Mouse (Mus musculus) urinary bladder, postnatal 25 days (tissue): ENCODE data around the gene Tjap1.

Experiments
- DNase-seq: peaks from one replicate; pipeline ENCODE4 v3.0.0; 2022; ENCODE audit warnings: low spot score

The Tjap1 gene

DNA sequence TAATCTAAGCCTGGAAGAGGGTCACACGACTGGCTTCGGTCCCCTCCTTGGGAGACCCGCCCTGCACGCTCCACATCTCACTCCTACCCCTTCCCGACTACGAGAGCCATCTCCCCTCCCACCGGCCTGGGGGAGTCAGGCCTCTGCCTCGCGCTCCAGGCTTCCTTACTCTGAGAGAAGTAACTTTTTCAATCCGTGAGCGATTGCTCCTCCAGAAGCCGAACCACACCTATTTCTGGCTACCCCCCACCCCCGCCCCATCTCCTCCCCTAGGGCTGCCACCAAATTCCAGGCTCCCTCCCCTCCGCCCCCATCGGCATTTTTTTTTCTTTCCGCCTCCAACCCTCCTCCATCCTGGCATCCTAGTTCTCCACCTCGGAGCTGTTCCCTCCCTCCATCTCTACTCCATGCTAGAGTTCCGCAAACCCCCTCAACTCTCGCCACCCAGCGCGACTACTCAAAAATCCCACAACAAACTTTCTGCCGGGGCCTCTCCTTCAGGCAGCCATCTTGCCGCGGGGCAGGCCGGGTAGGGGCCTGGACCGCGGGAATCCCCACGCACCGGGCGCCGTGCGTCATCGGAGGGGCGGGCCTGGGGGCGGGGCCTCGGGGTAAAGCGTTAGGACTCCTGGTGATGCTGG, at the start of gene Tjap1:
Gene Tjap1 (minus strand): TSS at position 544 of the 641 bp plus-strand sequence.
- peak; percentile 83 for DNase-seq

DNA sequence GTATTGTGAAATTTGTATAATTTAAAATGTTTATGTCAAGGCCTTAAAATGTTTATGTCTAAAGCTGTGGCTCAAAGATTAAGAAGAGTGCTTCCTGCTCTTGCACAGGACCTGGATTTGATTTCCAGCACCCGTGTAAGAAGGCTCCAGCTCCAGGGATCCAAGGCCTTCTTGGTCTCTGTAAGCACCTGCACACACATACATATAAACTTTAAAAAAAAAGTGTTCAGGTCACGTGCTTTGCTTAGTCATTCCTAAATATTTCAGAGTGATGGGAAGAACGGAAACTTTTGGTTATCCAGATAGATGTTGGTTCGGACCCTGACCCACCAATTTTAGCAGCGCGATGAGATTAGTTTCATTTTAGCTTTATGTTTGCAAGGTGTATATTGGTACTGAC, 45.9 kb upstream of the Tjap1 start:
- DNase-seq = no peak

DNA sequence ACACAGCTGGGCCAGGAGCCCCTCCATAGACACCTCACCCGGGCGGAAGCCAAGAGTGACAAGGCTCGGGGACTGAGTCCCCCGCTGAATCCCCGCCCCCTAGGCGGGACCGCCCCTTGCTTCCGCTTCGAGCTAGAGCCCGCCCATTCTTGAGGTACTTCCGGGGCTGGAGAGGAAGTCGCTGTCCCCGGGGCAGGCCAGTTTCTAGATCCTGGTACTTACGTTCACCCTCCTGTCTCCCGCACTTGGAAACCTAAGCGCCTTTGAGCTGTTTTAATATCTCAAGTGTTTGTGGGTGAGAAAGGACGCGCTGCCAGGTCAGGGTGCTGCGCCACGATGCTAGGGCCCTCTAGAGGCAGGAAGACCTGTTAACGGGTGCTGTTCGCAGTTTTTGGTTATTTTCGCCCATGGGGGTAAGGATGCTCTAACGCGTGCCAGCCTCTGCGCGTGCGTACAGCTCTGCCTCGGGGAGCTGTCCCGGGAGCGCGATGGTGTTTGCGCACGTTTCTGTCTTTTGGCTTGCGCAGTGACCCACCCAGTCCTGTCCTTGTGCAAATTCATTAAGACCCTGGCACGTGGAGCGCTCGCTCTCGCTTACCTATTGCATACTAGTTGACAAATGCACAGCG, 45.2 kb upstream of the Tjap1 start, which contains the start of gene Abcc10:
Gene Abcc10 (minus strand): TSS at position 447 of the 629 bp plus-strand sequence.
- DNase-seq = peak; percentile 92

DNA sequence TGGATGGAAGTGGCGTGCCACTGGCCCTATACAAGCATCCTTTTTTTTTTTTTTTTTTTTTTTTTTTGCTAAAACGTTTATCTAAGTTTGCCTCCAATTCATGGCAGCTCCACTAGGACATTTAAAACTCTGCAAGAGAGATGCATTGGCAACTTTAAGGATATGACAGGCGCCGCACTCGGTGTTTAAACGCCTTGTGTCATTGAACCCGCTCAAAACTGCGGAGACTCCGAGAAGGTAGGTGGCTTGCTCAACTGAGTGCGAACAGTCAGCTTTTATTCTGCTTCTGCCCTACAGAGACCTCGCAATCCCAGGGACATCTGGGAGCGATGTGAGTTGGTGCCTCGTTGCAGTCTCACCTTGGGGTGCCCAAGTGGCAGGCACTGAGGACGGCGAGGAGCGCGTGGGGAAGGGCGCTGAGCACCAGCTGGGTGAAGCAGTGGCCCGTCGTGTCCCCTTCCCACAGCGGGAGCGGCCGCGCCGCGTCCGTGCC, 44.6 kb upstream of the Tjap1 start:
- no peak for DNase-seq

DNA sequence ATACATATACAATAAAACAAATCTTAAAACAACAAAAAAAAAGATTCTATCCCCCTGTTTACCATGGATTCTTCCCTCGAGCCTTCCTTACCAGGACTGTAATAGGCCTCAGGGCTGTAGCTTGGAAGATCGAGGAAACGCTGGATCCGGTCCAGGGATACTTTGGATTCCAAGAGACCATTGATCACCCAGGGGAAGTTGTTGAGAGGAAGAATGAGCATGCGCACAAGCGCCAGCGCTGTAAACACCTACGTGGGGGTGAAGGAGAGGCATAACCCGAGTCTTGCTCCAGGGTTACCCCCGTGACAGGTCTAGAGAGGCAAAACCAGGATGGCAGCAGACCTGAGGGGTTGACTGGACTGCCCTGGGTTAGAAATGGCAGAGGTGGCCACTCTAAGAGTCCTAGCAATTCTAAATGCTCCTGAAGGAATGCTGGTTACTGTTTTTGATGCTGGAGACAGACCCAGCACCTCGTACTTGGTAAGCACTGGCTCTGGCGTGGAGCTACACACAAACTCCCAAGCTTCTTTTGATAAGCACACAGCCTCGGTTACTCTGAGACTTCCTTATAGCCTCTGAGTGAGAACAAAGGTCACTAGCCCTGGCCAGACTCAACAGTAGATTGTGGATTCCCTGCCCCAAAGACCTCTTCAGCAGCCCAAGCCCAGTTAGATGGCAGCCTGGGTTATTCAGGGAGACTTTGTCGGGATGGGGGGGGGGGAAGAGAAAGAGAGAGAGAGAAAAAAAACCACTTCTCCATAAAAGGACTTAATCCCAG, 39.4 kb upstream of the Tjap1 start:
- DNase-seq = no peak

DNA sequence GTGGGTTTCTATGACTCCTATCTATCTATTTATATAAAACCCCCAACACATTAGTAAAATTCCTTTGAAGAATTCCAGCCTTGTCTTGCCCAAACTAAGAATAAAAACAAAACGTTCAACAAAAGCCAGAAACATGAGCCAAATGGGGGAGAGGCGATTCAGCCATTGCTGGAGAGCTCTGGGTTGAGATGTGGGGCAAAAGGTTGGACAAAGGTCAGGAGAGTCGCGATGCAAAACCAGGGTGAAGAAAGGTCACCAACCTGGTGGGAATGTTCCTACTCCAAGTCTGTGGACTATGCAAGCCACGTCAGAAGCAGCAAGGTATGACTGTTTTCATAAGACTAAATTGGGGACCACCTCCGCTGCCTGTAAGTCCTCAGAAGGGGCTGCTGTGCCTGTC, 37.7 kb upstream of the Tjap1 start:
- no peak for DNase-seq

DNA sequence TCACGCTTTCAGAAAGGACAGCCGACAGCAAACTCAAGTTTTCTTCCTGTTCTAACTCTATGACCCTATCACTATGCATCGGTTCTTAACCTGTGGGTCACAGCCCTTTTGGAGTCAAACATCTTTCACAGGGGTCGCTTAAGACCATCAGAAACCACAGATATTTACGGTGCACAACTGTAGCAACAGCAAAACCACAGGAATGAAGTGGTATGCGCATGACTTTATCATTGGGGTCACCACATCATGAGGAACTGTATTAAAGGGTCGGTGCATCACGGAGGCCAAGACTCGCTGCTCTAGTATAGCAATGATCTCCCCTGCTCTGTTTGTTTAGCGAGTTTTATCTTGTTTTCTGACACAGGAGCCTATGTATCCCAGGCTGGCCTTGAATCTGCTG, 33.0 kb upstream of the Tjap1 start:
- DNase-seq = no peak

DNA sequence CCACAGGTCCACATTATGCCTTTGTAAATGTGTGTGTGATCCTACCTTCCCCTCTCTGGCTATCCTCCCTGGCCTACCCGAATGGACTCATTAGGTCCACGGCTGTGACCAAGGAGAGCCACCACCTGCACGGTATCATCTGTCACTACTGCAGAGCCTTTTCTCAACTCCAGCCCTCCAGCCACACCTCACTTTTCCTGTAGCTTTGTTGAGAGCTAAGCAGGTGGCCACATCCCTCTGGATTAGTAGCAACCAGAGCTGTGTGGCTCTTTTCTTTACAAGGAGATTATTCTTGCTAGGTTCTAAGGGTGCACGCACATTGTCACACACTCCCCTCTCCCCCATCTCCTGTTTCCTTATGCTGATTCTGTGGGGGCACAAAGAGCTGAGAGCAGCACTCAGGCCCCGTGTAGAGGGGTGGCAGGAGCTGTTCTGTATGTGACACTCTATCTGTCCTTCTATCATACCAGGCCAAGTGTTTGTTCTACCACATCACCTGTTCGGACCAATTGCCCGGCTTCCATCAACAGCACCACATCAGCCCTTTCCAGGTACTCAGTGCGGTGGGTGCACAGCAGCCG, 30.4 kb upstream of the Tjap1 start:
- DNase-seq = no peak

DNA sequence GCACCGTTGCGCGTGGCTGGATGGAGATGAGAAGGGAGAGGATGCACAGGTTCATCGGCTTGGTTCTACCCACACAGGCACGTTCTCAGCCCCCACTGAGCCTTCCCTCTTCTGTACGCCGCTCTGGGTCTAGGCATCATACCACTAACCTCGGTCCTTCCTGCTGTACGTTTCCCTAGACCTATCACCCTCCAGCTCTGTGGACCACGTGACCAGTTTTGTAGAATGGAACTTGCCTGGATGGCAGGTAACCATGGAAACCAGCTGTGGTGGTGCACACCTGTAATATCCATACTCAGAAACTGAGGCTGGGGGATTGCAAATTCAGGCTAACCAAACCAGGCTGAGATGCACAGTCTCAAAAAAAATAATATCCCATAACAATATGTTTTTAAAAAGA, 27.7 kb upstream of the Tjap1 start:
- DNase-seq = no peak

DNA sequence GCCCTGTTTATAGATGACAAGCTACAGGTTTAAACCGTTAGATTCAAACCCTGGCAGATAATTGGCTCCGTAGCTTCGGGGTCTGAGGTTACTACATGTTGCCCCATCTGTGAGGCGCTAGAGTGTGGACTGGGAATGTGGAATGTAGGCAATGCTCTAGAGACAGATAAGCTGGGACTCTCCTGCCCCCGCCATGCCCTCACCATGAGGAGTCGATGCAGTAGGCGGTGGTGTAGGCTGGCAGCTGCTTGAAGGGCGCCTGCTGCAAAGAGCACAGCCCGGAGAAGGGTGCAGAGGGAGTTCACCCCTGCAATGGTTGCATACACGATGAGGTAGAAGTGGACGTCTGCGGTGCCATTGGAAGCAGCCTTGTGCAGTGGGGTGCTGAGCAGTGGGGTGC, 27.0 kb upstream of the Tjap1 start:
- no peak for DNase-seq

DNA sequence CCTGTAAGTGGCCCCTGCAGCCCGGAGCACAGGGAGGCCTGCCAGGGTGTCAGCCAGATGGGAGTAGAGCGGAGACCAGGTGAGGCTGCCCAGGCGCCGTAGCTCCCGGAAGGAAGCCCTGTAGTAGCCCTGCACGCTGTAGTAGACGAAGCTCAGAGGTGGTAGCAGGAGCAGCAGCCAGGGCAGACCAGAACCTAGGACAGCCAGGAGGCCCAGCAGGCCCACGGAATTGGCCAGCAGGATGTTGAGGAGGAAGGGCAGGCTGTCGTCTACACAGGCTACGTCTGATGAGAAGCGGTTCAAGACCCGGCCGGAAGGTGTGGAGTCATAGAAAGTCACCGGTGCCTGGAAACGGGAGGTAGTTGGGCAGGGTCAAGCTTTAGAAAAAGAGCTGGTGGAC, 24.1 kb upstream of the Tjap1 start:
- no peak for DNase-seq

DNA sequence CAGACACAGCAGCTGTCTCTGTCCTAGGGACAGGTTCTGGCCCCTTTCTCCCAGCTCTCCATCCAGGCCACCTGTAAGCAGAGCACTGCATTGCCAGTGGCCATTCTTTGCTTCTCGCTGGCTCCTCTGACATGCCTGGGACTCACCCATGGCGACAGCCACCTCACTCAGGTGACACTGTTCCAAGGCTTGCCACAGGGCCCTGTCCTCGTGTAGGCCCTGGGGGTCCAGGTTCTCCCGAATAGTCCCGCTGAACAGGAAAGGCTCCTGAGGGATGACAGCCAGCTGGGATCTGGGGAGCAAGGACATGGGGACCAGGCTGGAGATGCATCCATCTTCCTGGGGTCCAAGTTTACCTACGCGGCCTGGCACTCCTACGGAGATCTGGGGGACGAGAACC, 21.4 kb upstream of the Tjap1 start:
- DNase-seq = no peak

DNA sequence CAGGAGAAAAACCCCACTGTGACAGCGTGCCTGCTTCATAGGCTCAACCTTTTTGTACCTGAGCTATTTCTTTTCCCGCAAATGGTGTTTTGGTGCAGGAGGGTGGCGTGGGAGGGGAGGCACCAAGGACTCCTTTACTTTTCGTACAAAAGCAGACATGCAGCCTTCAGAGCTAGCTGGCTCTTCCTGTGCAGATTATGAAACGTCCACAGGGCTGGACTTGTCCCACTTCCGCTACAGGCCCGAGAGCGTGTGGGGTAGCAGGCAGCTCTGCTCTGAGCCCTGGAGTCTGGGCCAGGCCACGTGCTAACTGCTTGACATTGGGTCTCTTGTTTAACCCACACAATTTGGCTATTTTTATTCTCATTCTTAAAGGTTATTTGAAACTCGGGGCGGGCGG, 19.1 kb upstream of the Tjap1 start:
- DNase-seq = no peak

DNA sequence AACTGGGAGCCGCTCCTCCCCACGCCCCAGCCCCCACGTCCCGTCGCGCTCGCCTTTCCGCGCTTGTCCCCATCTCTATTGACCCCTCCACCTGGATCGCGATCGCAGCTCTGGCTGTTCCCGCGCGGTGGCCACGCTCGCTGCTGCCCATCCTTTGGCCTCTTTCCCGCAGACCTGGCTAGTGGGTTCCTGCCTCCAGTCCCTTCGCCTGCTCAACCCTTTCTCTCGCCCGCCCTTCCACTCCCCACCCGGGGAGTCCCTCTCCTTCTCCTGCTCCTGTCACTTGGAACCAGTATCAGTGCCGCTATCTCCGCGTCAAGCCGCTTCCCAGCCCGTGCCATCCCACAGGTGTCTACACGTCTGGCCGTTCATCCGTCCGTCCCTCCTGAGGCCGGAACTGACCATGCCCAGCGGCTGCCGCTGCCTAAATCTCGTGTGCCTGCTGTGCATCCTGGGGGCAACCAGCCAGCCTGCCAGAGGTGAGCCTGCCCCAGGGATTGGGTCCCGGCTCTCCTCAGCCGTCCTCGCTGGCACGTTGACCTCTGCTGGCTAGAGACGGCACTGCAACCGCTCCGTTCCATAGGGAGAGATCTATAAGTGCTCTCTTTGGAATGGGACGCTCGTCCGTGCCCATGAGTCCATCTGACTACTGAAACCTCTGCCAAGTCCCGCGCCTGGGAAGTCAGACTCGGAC, 15.5 kb upstream of the Tjap1 start:
- DNase-seq = peak; percentile 86

DNA sequence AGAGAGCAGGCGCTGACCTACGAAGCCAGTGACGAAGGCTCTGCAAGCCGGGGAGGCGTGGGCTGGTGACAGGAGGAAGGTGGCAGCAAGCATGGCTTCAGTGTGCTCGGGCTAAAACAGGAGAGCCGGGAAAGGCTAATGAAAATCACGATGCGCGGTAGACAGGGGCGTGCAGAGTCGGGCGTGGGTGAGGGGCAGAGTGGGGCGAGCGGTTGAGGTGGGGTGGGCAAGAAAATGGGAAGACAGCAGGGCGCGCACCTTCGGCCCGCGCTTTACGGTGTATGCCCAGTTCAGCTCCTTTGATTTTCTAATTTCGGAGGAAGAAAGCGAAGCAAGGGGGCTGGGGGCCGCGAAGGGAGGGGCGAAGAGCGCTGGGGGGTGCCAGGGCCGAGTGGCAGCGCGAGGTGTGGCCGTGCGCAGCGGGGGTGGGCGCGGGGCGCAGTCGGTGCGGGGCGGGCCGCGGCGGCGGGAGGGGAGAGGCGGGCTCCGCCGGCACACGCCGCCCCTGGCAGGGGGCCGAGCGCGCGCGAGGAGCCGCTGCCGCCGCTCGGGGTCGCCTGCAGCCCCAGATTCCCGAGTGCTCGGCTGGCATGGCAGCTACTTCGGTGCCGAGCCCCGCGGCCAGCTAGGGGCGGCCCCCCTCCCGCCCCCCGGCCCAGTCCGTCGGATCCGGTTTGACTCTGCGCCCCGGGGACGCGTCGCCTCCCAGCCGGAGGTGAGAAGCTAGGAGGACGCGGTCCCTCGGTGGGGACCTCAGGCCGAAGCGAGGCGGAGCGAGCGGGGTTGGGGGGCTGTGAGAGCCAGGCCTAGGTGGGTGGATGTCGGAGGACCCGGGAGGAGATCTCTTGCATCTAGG, 14.8 kb upstream of the Tjap1 start, which contains the start of gene Dlk2:
Gene Dlk2 (plus strand): TSS at position 58 of the 856 bp plus-strand sequence.
- no peak for DNase-seq

DNA sequence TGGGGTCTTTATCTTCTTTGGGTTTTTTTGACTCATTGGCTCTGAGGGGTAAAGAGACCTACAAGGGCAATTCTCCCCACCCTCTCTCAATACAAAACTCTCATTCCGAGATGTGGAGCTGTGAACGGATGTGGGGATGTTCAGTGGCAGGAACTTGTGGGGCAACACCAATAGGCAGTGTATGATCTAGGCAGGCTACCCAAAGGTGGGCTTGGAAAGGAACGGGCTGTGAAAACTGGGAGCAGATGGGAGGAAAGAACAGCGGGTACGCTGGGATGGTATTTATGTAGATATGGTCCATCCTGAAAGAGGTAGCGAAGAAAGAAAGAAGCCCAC, 14.2 kb upstream of the Tjap1 start:
- DNase-seq = no peak

DNA sequence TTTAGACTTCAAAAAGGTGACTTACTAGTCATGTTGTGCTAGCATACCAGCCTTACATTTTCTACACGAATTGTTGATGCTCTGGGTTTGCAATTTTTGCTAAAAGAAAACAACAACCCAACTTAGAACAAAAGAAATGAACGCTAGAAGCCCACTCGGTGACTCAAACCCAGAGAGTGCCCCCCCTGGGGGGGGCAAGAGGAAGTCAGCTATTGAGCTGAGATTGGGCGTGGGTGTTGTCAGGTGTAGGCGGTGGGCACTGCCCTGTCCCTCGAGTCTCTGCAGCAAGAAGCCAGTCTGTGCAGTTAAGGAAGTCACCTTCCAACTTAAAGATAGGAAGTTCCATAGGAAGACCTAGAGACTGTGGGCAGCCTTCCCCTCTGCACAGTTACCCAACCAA, 13.8 kb upstream of the Tjap1 start:
- DNase-seq = no peak

DNA sequence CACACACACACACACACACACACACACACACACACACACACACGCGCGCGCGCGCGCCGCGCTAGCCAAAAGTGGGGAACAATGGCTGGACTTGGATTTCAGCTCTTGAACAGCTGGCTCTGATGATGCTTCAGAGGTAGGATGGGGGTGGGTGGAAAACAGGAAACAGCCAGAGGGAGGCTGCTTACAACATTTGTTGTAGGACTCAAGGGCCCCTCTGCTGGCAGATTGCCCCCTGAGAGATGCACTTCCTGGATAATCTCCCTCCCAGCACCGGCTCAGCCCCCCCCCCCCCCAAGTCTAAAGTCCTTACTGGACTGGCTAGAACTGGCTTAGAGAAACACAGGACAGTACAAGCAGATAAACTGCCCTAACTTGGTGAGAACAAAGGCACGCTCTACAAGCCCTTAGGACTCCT, 4.9 kb upstream of the Tjap1 start:
- no peak for DNase-seq

DNA sequence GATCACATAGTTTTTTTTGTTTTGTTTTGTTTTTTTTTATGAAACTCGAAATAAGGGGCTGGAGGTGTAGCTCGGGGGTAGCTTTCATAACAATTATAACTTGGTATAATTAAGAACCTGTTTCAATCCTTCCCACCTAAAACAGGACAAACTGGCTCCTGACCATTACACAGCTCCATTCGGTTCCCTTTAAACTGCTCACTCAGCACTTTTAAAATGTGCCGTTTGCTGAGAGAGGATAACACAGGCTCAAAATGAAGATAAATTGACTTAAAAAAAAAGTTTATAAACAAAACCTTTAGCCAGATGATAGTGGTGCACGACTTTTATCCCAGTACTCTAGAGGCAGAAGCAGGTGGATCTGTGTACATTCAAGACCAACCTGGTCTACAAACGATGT, 2.6 kb upstream of the Tjap1 start:
- DNase-seq = no peak

DNA sequence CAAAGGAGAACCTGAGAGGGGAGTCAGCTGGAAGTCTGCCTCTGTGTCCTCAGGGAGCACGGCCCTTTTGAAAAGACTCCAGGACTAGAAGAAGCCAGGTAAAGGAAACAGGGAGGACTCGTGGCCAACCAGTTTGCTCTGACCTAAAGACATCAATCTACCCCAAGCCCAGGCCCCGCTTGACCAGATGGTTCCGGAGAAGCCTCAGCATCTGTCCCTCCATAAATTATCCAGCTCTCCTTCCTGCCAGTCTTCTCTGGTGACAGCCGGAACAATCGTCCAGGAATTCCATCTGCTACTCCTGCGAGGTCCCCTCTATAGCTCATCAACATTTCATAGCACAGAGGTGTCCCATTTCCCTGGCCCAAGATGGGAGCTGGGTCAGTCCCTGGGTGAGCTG, 1.8 kb upstream of the Tjap1 start:
- DNase-seq = no peak

DNA sequence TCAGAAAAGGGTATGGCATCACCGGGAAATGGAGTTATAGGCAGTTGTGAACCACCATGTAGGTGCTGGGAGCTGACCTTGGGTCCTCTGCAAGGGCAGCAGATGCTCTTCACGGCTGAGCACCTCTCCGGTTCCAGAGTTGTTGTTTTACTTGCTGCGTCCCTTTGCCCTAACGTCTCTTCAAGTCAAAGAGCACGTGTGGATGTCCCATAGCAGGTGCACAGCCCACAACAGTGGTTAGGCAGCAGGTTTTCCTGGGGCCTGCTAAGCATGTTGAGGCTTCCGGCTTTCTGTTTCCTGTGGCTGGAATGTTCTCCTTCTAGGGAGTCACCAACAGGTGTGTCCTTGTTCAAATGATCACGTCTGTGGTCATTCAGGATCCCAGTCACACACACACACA, 1.1 kb upstream of the Tjap1 start:
- no peak for DNase-seq
